Mouse (Mus musculus) kidney, adult 9 months (tissue): ENCODE results near the gene Fam25c.
"Not testable (repeated sequence)": the region's sequence is repeated elsewhere in the genome, so short reads cannot be mapped to it uniquely, and the experiment has no call there.

ENCODE experiments used
- DNase-seq: peaks from one replicate; pipeline ENCODE4 v3.0.0; 2022

Gene Fam25c

DNA sequence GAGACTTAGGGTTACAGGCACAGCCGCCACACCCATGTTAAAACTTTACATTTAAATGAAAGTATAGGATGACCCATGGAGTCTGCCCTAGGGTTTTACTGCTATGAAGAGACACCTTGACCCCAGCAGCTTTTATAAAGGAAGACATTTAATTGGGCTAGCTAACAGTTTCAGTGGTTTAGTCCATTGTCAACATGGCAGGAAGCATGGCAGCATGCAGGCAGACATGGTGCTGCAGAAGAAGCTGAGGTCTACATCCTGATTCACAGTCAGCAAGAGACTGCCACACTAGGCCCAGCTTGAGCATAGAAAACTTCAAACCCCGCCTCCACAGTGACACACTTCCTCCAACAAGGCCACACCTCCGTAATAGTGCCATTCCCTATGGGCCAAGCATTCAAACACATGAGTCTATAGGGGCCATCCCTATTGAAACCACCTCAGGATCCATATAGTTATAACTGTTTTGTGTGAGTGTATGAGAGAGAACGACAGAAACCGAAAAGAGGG, 31.6 kb downstream of the Fam25c start:
- DNase-seq, result no peak

DNA sequence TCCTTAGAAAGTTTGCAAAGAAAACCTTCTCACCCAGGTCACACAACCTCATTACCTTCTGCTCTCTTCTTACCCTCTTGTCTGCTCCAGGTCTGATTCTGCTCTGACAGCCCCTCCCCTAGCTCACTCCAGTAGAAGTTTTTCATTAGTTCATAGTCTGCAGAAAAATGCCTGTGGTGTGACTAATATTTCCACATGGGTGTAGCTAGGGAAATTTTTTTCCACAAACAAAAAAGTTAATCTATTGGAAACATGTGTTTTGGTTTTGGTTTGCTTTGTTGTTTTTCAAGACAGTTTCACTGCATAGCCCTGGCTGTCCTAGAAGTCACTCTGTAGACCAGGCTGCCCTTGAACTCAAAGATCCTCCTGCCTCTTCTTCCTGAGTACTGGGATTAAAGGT, 37.1 kb downstream of the Fam25c start:
- no peak for DNase-seq

DNA sequence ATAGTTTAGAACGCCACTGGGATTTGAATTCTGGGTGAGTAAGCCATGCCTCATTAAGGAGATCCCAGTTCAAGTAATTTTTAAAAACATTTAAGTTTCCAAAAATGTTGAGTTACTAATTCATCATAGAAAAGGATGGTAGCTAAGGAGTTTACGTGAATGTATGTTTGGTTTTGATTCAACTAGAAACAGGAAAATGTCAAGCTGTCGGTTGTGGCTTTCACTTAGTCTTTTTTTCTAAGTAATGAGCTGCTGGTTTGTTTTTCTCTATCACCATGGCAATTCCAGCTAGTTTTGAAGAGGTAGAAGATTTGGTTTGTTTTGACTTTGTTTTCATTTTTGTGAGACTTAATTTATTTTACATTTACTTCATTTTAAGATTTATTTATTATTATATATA, 37.8 kb downstream of the Fam25c start:
- no peak for DNase-seq

DNA sequence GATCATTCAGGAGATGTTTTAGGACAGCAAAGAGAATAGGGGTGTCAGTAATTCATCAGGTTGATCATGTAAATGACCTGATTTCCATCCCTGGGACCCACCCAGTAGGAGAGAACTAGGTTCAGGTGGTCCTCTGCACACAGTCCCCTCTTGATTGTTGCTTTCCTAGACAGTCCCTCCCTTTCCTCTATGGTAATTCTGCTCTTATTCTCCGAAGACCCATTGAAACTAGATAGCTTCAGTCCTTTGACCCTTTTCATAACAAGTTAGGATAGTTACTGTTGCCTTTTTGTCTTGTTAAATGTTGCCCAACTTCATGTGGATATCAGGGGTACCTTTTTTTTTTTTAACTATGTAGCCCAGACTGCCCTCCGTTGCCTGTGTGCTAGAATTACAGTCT, 38.9 kb downstream of the Fam25c start:
- DNase-seq, result no peak

DNA sequence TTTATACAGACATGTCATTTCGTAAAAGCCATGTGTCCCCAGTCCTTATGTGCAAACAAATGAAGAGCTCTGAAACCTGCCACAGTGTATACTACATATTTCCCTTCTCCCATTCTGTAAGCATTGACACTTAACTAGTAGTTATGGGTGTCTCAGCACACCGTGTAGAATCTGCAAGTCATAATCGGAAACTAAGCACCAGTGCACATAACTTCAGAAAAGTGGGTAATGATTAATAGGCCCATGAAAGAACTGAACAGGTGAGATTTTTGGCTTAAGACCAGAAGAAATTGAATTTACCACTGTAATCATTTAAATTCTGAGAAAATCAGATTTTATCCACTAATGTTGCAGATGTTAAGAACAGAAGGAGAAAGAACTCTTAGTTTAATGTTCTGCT, 40.4 kb downstream of the Fam25c start:
- DNase-seq, result peak; percentile 59

DNA sequence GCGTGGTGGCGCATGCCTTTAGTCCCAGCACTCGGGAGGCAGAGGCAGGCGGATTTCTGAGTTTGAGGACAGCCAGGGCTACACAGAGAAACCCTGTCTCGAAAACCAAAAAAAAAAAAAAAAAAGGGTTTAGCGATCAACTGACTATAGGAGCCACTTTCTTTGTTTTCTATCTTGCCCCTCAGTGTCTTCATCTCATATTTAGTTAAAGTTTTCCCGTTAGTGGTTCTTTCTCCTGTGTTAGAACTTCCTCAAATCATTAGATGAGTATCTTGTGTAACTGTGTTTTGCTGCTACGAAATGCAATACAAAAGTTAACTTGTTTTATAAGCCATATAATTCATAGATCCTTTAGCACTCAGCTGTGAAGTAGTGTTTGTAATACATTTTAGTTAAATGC, 40.9 kb downstream of the Fam25c start:
- DNase-seq, result not testable (repeated sequence)

DNA sequence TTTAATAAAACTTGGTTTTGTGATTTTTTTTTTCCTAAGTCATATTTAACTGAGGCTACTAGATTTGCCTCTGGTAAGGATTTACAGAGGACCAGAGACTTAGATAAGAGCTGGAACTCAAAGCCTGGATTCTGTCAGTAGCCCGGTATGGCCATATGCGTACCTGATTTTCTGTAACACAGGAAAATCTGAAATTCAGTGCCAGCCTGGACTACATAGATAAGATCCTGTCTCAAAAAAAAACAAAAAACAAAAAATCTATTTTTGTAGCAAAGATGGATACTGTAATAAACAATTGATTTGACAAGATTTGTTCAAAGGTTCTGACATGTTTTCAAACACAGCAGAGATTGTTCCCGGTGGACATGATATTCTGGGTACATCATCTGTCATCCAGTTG, 41.6 kb downstream of the Fam25c start:
- no peak for DNase-seq

DNA sequence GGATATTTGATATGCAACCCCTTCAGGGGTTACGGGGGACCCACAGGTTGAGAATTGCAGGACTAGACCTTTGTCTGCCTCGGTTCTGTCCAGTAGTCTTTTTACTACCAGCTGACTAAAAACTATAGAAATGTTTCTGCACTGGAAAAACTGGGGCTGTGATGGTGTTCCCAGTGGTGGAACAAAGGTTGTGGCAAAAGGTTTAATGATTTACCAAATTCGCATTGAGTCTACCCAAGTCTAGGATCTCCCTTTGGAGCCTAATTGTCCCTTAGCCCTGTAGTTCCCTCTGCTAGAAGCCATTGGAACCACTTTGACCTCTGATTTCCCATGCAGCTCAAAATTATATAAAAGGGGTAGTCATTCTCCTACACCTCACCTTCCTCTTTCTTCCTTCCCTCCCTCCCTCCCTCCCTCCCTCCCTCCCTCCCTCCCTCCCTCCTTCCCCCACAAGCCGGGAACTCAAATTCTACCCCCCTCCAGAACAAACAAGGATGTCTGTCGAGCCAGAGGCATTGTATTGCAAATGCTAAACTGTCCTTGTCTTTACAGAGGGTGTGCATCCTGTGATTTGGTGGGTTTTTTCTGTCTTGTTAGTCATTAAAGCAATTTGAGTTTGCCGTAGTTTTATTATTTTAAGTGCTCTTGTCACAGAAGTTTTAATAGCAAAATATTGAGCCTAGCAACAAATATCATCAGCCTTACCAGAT, 42.7 kb downstream of the Fam25c start:
- peak; percentile 89 for DNase-seq

DNA sequence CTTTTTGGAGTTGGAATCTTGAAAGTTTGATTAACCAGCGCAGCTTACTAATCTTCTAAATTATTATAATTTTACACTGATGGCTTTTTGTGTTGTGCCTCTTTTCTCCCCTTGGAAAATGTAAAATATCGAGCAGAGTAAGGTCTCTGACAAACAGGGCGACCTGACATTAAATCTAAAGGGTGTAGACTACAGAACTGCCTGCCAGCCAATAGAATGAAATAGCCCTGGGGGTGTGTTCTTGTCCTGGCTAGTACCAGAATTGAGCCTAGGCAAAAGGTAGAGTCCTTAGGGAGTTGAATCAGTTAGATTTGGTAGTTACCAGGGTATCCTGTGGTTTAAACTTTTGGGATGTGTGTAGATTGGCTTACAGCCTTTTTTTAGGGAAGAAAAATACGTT, 43.5 kb downstream of the Fam25c start:
- peak; percentile 76 for DNase-seq

DNA sequence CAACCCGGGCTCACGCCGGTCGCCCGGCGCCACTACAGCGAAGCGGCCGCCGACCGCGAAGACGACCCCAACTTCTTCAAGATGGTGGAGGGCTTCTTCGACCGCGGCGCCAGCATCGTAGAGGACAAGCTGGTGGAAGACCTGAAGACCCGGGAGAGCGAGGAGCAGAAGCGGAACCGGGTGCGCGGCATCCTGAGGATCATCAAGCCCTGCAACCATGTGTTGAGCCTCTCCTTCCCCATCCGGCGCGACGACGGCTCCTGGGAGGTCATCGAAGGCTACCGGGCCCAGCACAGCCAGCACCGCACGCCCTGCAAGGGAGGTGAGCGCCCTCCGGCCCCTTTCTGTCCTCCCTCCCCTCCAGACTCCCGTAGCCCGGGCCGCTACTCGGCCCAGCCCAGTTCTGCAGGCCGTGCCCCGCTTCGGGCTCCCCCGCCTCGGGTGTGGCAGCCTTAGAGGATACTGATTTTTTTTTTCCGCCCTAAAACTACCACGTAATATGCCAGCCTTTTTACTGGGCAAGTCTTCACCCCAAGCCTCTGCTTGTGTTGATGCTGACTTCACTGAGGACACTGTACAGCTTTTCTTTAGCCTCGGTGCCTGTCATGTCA, 44.1 kb downstream of the Fam25c start:
- peak; percentile 60 for DNase-seq

DNA sequence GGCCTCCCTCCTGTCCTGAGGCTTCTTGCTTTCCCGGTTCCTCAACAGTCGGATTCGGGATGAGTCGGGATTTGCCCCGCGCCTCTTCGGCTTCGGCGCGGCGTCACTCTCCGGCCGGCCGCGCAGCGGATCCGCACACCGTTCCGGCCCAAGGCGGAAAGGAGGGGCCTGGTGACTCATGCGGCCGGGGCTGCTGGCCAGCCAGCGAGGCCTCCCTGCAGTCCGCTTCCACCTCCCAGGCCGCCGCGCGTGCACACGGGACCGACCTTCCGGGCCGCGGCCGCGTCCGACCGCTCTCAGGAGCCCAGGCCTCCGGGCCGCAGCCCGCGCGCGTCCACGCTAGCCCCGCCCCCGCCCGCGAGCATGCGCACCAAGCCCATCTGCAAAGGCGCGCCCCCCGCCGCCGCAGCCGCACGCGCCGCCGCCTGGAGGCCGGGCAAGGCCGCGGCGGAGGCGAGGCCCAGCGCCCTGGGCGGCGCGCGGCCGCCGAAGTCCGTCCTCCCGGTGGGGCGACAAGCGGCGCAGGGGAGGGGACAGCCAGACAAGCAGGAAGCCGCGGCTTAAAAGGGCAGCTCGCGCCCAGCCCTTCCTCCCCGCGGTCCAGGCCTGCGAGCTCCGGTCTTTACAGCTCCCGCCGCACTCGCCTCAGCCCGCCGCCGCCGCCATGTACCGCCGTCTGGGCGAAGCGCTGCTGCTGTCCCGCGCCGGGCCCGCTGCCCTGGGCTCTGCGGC, 44.8 kb downstream of the Fam25c start, which contains the start of the genes Shld2 and Glud1:
Gene Shld2 (minus strand): TSS at position 260 of the 732 bp plus-strand sequence.
Gene Glud1 (plus strand): TSS at position 494 of the 732 bp plus-strand sequence.
- DNase-seq, result peak; percentile 97

DNA sequence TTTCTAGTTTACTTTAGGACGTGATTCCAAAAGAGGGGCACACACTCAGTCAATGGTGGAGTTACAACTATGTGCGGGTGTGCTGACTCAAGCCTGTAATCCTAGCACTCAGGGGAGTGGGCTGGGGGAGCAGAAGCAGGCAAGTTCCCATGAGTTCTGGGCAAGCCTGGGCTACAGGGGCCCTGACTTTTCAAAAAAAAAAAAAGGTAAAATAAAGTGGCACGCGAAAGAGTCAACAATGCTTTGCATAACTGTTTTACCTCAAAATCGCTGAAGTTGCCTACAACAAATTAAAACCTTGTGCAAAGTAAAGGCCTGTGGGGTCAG, 45.4 kb downstream of the Fam25c start:
- DNase-seq, result no peak

DNA sequence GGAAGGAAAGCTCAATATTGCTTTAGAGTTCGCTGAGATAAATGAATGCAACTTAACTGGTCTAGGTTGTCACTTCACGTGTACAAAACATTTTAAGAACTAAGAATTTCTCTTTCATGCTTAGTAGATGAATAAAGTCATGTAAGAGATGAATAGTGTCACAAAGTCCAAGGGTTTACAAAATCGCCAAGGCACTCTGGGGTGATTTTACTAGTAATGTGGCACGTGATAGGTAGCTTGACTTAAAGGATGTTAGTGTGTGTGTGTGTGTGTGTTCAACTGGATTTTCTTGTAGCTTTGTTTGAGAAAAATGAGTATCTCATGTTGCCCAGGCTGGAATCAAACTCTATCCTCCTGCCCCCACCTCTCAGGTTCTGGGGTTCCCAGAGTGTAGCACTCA, 46.0 kb downstream of the Fam25c start:
- no peak for DNase-seq

DNA sequence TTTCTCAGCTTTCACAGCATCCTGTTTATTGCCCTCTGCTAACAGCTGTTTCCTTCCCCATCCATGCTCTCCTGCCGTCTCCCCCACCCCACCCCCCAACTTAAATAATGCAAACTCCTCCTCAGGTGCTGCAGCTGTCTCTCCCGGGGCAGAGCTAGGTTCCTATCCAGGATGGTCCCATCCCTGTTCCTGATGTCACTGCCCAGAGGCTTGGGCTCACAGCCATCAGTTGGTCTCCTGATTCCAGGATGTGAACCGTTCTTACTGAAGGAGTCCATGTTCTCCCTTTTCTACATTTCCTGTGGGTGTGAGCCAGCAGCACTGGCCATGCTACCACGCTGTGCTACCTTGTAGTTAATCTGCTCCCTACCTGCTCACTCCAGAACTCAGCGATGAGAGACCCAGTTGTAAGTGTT, 52.0 kb downstream of the Fam25c start:
- no peak for DNase-seq

DNA sequence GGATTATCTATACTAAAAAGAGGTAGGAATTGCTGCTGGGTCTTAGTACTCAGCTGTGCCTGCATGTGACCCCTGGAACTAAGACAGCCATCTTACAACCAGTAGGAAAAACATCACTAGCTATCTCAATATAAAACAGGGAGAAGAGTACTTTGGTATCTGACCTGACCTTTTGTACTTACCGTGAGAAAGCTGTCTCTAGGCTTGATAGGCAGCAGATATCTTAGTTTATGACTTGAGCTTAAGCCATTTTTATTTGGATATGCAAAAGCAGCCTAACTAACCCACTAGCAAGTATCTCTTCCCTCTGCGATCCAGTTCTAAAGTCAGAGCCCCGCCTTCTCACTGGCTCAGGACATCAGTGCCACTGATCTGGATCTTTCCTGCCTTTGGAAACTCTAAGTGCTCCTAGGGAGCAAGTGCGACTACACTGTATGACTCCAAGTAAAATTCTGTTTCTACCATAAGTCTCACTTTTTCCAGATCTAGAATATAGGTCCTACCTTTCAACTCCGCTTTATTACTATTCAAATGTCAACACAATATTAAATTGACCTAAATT, 52.5 kb downstream of the Fam25c start:
- DNase-seq, result peak; percentile 58
